Mouse (Mus musculus) olfactory bulb, adult 2 months (tissue): ENCODE results near the gene Slc22a27.
"Not testable (repeated sequence)": the region's sequence is repeated elsewhere in the genome, so short reads cannot be mapped to it uniquely, and the experiment has no call there.

Source experiments
- CTCF ChIP-seq: fragments of 200-500 bp; IDR thresholded peaks from 2 replicates; pipeline ENCODE4 v1.5.1; 2012; ENCODE audit warnings: low read depth, mild to moderate bottlenecking, low read length, moderate library complexity; ENCODE audit not compliant: insufficient read depth
- POLR2A ChIP-seq: fragments of 200-500 bp; IDR thresholded peaks from 2 replicates; pipeline ENCODE4 v1.6.1; 2012; ENCODE audit warnings: mild to moderate bottlenecking, low read depth, low read length, moderate library complexity; ENCODE audit not compliant: insufficient read depth

DNA sequence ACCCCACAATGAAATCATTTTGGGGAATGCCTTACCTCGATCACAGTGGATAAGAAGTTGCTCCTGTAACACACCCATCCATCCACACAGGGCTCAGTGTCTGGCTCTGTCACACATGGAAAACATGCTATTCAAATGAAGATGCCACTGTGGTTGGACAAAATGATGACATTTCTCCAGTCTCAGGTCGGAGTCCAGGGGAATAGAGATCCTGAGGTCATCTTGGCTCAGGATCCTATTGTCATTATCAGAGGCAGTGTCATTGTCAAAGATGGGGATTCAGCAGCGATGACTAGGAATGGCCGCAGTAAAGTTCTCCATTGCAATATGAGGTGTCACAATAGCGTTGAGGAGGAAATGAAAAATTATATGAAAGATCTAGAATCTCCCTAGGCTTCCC lies at the start of gene Slc22a27:
- TF ChIP-seq CTCF, POLR2A: not testable (repeated sequence)
